Mouse (Mus musculus) CH12.LX (cell line): ENCODE results near the gene Gjb4. TPM values are rescaled to one million over a fixed set of nuclear protein-coding genes. Genes with fewer than 3 reads are reported as not detected.

ENCODE experiments used
- DNase-seq: peaks from one replicate; pipeline ENCODE4 v3.0.0-alpha.2; 2013; ENCODE audit errors: extremely low read depth
- H3K27ac ChIP-seq: 2 replicates; pipeline ENCODE4 v1.5.1; 2012; ENCODE audit warnings: low read depth, mild to moderate bottlenecking, control low read depth, moderate library complexity; ENCODE audit not compliant: insufficient read depth
- H3K27me3 ChIP-seq: replicated peaks from 2 replicates; pipeline ENCODE3; 2012; ENCODE audit warnings: inconsistent platforms
- H3K36me3 ChIP-seq, 2 experiments: replicated peaks in 1 of 2; 2 replicates each; pipeline versions ENCODE3 to v1.6.1; 2012; ENCODE audit warnings: inconsistent platforms in 1 of 2, low read length in 1 of 2, mild to moderate bottlenecking in 1 of 2, mixed read lengths in 1 of 2, moderate library complexity in 1 of 2; ENCODE audit not compliant: control insufficient read depth in 1 of 2, insufficient read depth in 1 of 2
- H3K4me1 ChIP-seq, 2 experiments: 2 replicates each; pipeline ENCODE4 v1.6.1; 2012; ENCODE audit warnings: inconsistent platforms in 1 of 2, moderate library complexity in 1 of 2; ENCODE audit not compliant: insufficient read depth in 2 of 2, control insufficient read depth in 1 of 2
- H3K4me2 ChIP-seq: 2 replicates; pipeline ENCODE4 v1.6.1; 2012; ENCODE audit warnings: low read depth, mild to moderate bottlenecking, control low read depth; ENCODE audit not compliant: poor library complexity, insufficient read depth, severe bottlenecking
- H3K4me3 ChIP-seq, 3 experiments: fragments of 150-350 bp in 1 of 3; sonication (generic) in 1 of 3; replicated peaks in 1 of 3; 2 replicates each; pipeline versions ENCODE3 to v1.5.1; 2011 to 2012; ENCODE audit warnings: low read depth in 2 of 3, low read length in 2 of 3, mild to moderate bottlenecking in 2 of 3, moderate library complexity in 2 of 3, control low read depth in 1 of 3, improper control_type of control experiment in 1 of 3, inconsistent platforms in 1 of 3, mixed read lengths in 1 of 3; ENCODE audit not compliant: poor library complexity in 1 of 3
- H3K79me2 ChIP-seq: replicated peaks from 2 replicates; pipeline ENCODE4 v1.6.1; 2012; ENCODE audit warnings: mild to moderate bottlenecking, moderate library complexity; ENCODE audit not compliant: control insufficient read depth, poor library complexity, insufficient read depth, severe bottlenecking; ENCODE audit errors: extremely low read depth
- H3K9ac ChIP-seq: 2 replicates; pipeline ENCODE4 v1.6.1; 2012; ENCODE audit warnings: low read depth, mild to moderate bottlenecking, control low read depth, moderate library complexity; ENCODE audit not compliant: insufficient read depth
- H3K9me3 ChIP-seq: replicated peaks from 2 replicates; pipeline ENCODE3; 2012; ENCODE audit warnings: low read length, inconsistent platforms, mixed read lengths
- BHLHE40 ChIP-seq: IDR thresholded peaks from 2 replicates; pipeline ENCODE4 v1.6.1; 2011; ENCODE audit warnings: mild to moderate bottlenecking, low read depth, low read length, improper control_type of control experiment
- CTCF ChIP-seq, 2 experiments: IDR thresholded peaks in 1 of 2; conservative IDR thresholded peaks in 1 of 2; 2 replicates each; pipeline ENCODE4 v1.5.1; 2011 to 2012; ENCODE audit warnings: low read depth in 2 of 2, low read length in 2 of 2, improper control_type of control experiment in 1 of 2, inconsistent platforms in 1 of 2, mild to moderate bottlenecking in 1 of 2, moderate library complexity in 1 of 2
- ETS1 ChIP-seq: conservative IDR thresholded peaks from 2 replicates; pipeline ENCODE4 v1.6.1; 2012; ENCODE audit warnings: low read depth, mild to moderate bottlenecking, inconsistent platforms, low read length, improper control_type of control experiment, moderate library complexity
- GABPA ChIP-seq: IDR thresholded peaks from 2 replicates; pipeline ENCODE4 v1.6.1; 2012; ENCODE audit warnings: low read depth, low read length, improper control_type of control experiment, inconsistent platforms; ENCODE audit not compliant: insufficient replicate concordance
- HCFC1 ChIP-seq: IDR thresholded peaks from 2 replicates; pipeline ENCODE4 v1.6.1; 2012; ENCODE audit warnings: low read depth, mild to moderate bottlenecking, inconsistent platforms, low read length, improper control_type of control experiment
- JUND ChIP-seq: conservative IDR thresholded peaks from 2 replicates; pipeline ENCODE4 v1.6.1; 2011; ENCODE audit warnings: low read depth, low read length, improper control_type of control experiment
- MAX ChIP-seq: IDR thresholded peaks from 2 replicates; pipeline ENCODE4 v1.6.1; 2011; ENCODE audit warnings: low read length, improper control_type of control experiment
- MXI1 ChIP-seq: IDR thresholded peaks from 2 replicates; pipeline ENCODE4 v1.6.1; 2011; ENCODE audit warnings: mild to moderate bottlenecking, low read depth, low read length, improper control_type of control experiment
- MYC ChIP-seq: IDR thresholded peaks from 2 replicates; pipeline ENCODE4 v1.6.1; 2011; ENCODE audit warnings: low read depth, mild to moderate bottlenecking, improper control_type of control experiment, low read length
- NELFE ChIP-seq: IDR thresholded peaks from 2 replicates; pipeline ENCODE4 v1.6.1; 2011; ENCODE audit warnings: low read depth, low read length, improper control_type of control experiment
- NRF1 ChIP-seq: IDR thresholded peaks from 2 replicates; pipeline ENCODE4 v1.6.1; 2014; ENCODE audit warnings: low read depth, mild to moderate bottlenecking, inconsistent platforms, low read length, improper control_type of control experiment, moderate library complexity
- PAX5 ChIP-seq: IDR thresholded peaks from 2 replicates; pipeline ENCODE4 v1.6.1; 2012; ENCODE audit warnings: low read length, inconsistent platforms, mixed read lengths
- POLR2AphosphoS2 ChIP-seq: IDR thresholded peaks from 2 replicates; pipeline ENCODE4 v1.6.1; 2011; ENCODE audit warnings: low read depth, low read length, improper control_type of control experiment
- RAD21 ChIP-seq: IDR thresholded peaks from 2 replicates; pipeline ENCODE4 v1.6.1; 2011; ENCODE audit warnings: low read depth, mild to moderate bottlenecking, low read length, improper control_type of control experiment, moderate library complexity
- SIN3A ChIP-seq: IDR thresholded peaks from 2 replicates; pipeline ENCODE4 v1.6.1; 2012; ENCODE audit warnings: low read length, improper control_type of control experiment, inconsistent platforms
- SMC3 ChIP-seq: IDR thresholded peaks from 2 replicates; pipeline ENCODE4 v1.6.1; 2011; ENCODE audit warnings: low read depth, low read length, improper control_type of control experiment
- UBTF ChIP-seq: IDR thresholded peaks from 2 replicates; pipeline ENCODE4 v1.6.1; 2012; ENCODE audit warnings: low read depth, mild to moderate bottlenecking, inconsistent platforms, low read length, improper control_type of control experiment, moderate library complexity
- USF1 ChIP-seq: IDR thresholded peaks from 2 replicates; pipeline ENCODE4 v1.6.1; 2014; ENCODE audit warnings: low read depth, mild to moderate bottlenecking, inconsistent platforms, low read length, improper control_type of control experiment
- USF2 ChIP-seq: conservative IDR thresholded peaks from 2 replicates; pipeline ENCODE4 v1.6.1; 2011; ENCODE audit warnings: low read depth, low read length, improper control_type of control experiment
- ZC3H11A ChIP-seq: IDR thresholded peaks from 2 replicates; pipeline ENCODE4 v1.6.1; 2012; ENCODE audit warnings: low read depth, mild to moderate bottlenecking, inconsistent platforms, low read length, improper control_type of control experiment
- ZMIZ1 ChIP-seq: IDR thresholded peaks from 2 replicates; pipeline ENCODE4 v1.6.1; 2012; ENCODE audit warnings: low read depth, mild to moderate bottlenecking, inconsistent platforms, low read length, improper control_type of control experiment
- ZNF384 ChIP-seq: IDR thresholded peaks from 2 replicates; pipeline ENCODE4 v1.6.1; 2012; ENCODE audit warnings: low read depth, low read length, improper control_type of control experiment, inconsistent platforms
- dilution Hi-C: fragments of 300-500 bp; cut with MboI; formaldehyde crosslinking; loops from 2 replicates; pipeline ENCODE4 v1.14.3; 2020; ENCODE audit warnings: low sequenced_read_pairs; ENCODE audit not compliant: extremely low pct_unique_long_range_greater_than_20kb, extremely low pct_ligation_motif_present
- in situ Hi-C: fragments of 300-500 bp; cut with MboI; formaldehyde crosslinking; loops from 3 replicates; pipeline ENCODE4 v1.14.3; 2019; ENCODE audit warnings: low sequenced_read_pairs, low pct_ligation_motif_present, low pct_unique_long_range_greater_than_20kb, mixed read lengths
- polyA plus RNA-seq: library from polyadenylated mRNA; unstranded; fragments of >175 nt; gene quantifications from 2 replicates; pipeline ENCODE4 v1.2.1, GENCODE M21; 2012; ENCODE audit warnings: low read depth; ENCODE audit not compliant: insufficient read length
- total RNA-seq, 2 experiments: library from RNA; depleted of rRNA; stranded (reverse); fragments of 300-350 nt in 1 of 2; fragments of >200 nt in 1 of 2; gene quantifications; 2 replicates each; pipeline ENCODE4 v1.2.3; 2012 to 2014

Gene Gjb4
- total and polyA plus RNA-seq, 3 experiments = not detected

- Histone ChIP-seq H3K9me3 (no peaks in the 10 kb centered on the region), H3K9ac (no peak overlapping the region), H3K4me1 (peaks cover 5 to 6% of the 10 kb centered on the region in 2 experiments), H3K79me2 (no peaks in the 10 kb centered on the region), H3K27ac (no peak overlapping the region), H3K4me2 (no peak overlapping the region), H3K36me3 (no peaks in the 10 kb centered on the region), H3K27me3 (peaks cover 16% of the 10 kb centered on the region), H3K4me3 (no peak overlapping the region)
- dilution Hi-C loops (no loop called here), in situ Hi-C loops (no loop called here)
- no peak for TF ChIP-seq USF1
- no peak for TF ChIP-seq NRF1
- no peak for TF ChIP-seq UBTF
- TF ChIP-seq SMC3 = peak; percentile 48
- peak; percentile 58 to 80 for TF ChIP-seq CTCF (conservative IDR thresholded peaks at IDR 0.05 in 1 of 2, IDR thresholded peaks at IDR 0.05 in 1 of 2; ENCODE audit: low read depth in 2 of 2, low read length in 2 of 2)
- peak; percentile 69 for TF ChIP-seq RAD21
- TF ChIP-seq BHLHE40 = peak; percentile 47; the same call in 1 of the 2 replicates
- no peak for TF ChIP-seq ZC3H11A
- no peak for TF ChIP-seq PAX5
- peak; percentile 63; the same call in 1 of the 2 replicates for TF ChIP-seq MXI1
- TF ChIP-seq MAX = peak; percentile 94
- peak; percentile 97 for TF ChIP-seq MYC
- peak; percentile 80 for DNase-seq
Measured at GRCm38 (mm10) chr4:127324759-127325158, 29.1 kb downstream of the Gjb4 start.

DNA sequence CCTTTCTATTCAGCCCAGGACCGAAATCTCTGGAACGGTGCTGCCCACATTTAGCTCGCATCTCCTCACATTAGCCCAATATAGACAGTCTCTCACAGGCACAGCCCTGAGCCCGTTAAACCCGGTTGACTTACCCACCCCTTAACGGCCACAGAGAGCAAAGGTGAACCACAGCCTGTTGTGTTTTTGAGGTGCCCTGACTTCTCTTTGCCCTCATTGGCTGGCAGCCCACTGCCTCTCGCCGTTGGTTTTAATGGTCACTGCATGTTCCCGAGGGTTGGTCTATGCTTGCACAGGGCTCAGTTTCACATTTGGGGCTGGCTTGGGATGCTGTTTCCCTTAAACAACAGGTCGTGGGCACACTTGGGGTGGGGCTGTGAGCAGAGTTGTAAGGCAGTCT, 29.6 kb downstream of the Gjb4 start:
- no peak overlapping the region for H3K9ac ChIP-seq

More for the DNA sequence above, 29.6 kb downstream of the Gjb4 start:
- no peak for TF ChIP-seq GABPA
- TF ChIP-seq ETS1 = no peak
- TF ChIP-seq USF2 = no peak
- no peak for TF ChIP-seq POLR2AphosphoS2
- TF ChIP-seq NELFE = no peak
- no peak for TF ChIP-seq ZMIZ1
- no peak for TF ChIP-seq RAD21
- no peak for TF ChIP-seq SIN3A
- TF ChIP-seq ZNF384 = no peak
- TF ChIP-seq HCFC1 = no peak
- no peak for TF ChIP-seq JUND
- no peak for TF ChIP-seq PAX5
- no peak for TF ChIP-seq MYC
- in situ Hi-C loops (no loop called here), dilution Hi-C loops (no loop called here)
- Histone ChIP-seq H3K79me2 (no peaks in the 10 kb centered on the region), H3K9me3 (no peaks in the 10 kb centered on the region), H3K4me1 (peaks cover 5 to 6% of the 10 kb centered on the region in 2 experiments), H3K4me2 (no peak overlapping the region), H3K27me3 (peaks cover 14% of the 10 kb centered on the region), H3K36me3 (no peaks in the 10 kb centered on the region), H3K27ac (no peak overlapping the region), H3K4me3 (no peak overlapping the region)
- DNase-seq = no peak
